Mouse (Mus musculus) intestine, embryonic 14.5 days (tissue): ENCODE data around the gene Rela. TPM values are rescaled to one million over a fixed set of nuclear protein-coding genes. Genes with fewer than 3 reads are reported as not detected.
A peak's percentile ranks its signal among the peaks of the same experiment; 100 is the strongest.

Experiments used
- ATAC-seq: fragments of 200-750 bp; cut with Nextera tagmentation; replicated peaks from 2 replicates; pipeline ENCODE4 v1.8.0; 2017; ENCODE audit warnings: low read depth, moderate number of reproducible peaks, moderate TSS enrichment, moderate library complexity; ENCODE audit not compliant: low FRiP score, low TSS enrichment
- DNase-seq: peaks from one replicate; pipeline ENCODE4 v3.0.0-alpha.2; 2018; ENCODE audit warnings: low spot score
- H3K27ac ChIP-seq: fragments of 300-500 bp; sonication (generic); 2 replicates; pipeline ENCODE4 v1.5.1; 2014; ENCODE audit warnings: low read depth, mild to moderate bottlenecking, control low read depth
- H3K27me3 ChIP-seq: fragments of 300-500 bp; sonication (generic); replicated peaks from 2 replicates; pipeline ENCODE4 v1.6.1; 2014; ENCODE audit warnings: low read length, control low read depth; ENCODE audit not compliant: control insufficient read depth, insufficient read depth
- H3K36me3 ChIP-seq: fragments of 300-500 bp; sonication (generic); 2 replicates; pipeline ENCODE4 v1.6.1; 2014; ENCODE audit warnings: low read length, control low read depth; ENCODE audit not compliant: control insufficient read depth, insufficient read depth
- H3K4me1 ChIP-seq: fragments of 300-500 bp; sonication (generic); replicated peaks from 2 replicates; pipeline ENCODE4 v1.6.1; 2014; ENCODE audit warnings: low read length, control low read depth, mixed read lengths; ENCODE audit not compliant: control insufficient read depth, insufficient read depth
- H3K4me2 ChIP-seq: fragments of 300-500 bp; sonication (generic); 2 replicates; pipeline ENCODE4 v1.6.1; 2014; ENCODE audit warnings: low read length
- H3K4me3 ChIP-seq: fragments of 300-500 bp; sonication (generic); 2 replicates; pipeline ENCODE4 v1.5.1; 2014; ENCODE audit warnings: low read depth, low read length, control low read depth, mixed read lengths
- H3K9ac ChIP-seq: fragments of 300-500 bp; sonication (generic); 2 replicates; pipeline ENCODE4 v1.6.1; 2014; ENCODE audit warnings: mild to moderate bottlenecking, low read length
- H3K9me3 ChIP-seq: fragments of 300-500 bp; sonication (generic); 2 replicates; pipeline ENCODE4 v1.6.1; 2016; ENCODE audit warnings: low read length, control low read depth; ENCODE audit not compliant: control insufficient read depth
- WGBS: fragments of 180-500 bp; shearing (Covaris S2); extraction: QIAGEN DNeasy Blood & Tissue Kit; methylation state at CpG from one replicate; pipeline ENCODE4 v1.1.7; 2014; 5-methylcytosine and 5-hydroxymethylcytosine counted together
- polyA plus RNA-seq: library from polyadenylated mRNA; unstranded; fragments of >200 nt; fragmentation: Nextera tagmentation; extraction: Ambion mirVana; gene quantifications from 2 replicates; pipeline ENCODE4 v1.2.1, GENCODE M21; 2014

Gene Rela
- polyA plus RNA-seq, 1 experiment from 2014 or later, result 46.7 TPM

- H3K4me3 ChIP-seq, result peak overlapping the region; percentile 36
- WGBS, result 9% methylated on average over 61 of the region's 62 CpGs
- H3K9me3 ChIP-seq, result no peaks in the 10 kb centered on the region
- H3K4me1 ChIP-seq, result peaks cover 9% of the 10 kb centered on the region
- no peak overlapping the region; the same call in 1 of the 2 replicates for H3K9ac ChIP-seq
- H3K4me2 ChIP-seq, result peak overlapping the region; percentile 68
- no peak overlapping the region for H3K27ac ChIP-seq
- H3K27me3 ChIP-seq, result peaks cover 12% of the 10 kb centered on the region
- DNase-seq, result peak; percentile 87
- ATAC-seq, result peak; percentile 71
- peaks cover 28% of the 10 kb centered on the region for H3K36me3 ChIP-seq
These were observed 16.9 kb downstream of the Rela start for GRCm38 (mm10) chr19:5653969-5654719.

- DNase-seq (peak; percentile 63), ATAC-seq (peak; percentile 10; the same call in 1 of the 2 replicates)
These were observed 17.5 kb downstream of the Rela start for GRCm38 (mm10) chr19:5654720-5655298.

GRCm38 (mm10) chr19:5660942-5661751 lies 23.9 kb downstream of the Rela start:
- Histone ChIP-seq H3K4me1 (peaks cover 15% of the 10 kb centered on the region), H3K27me3 (no peaks in the 10 kb centered on the region), H3K27ac (peak overlapping the region; percentile 36; the same call in 1 of the 2 replicates), H3K9ac (no peak overlapping the region), H3K4me2 (peak overlapping the region; percentile 26), H3K4me3 (no peak overlapping the region), H3K36me3 (peaks cover 41% of the 10 kb centered on the region), H3K9me3 (no peaks in the 10 kb centered on the region)
- WGBS, result 81% methylated on average over 16 of the region's 16 CpGs
- ATAC-seq (no peak), DNase-seq (no peak)

More at GRCm38 (mm10) chr19:5654720-5655298, 17.5 kb downstream of the Rela start:
- WGBS, result 12% methylated on average over 43 of the region's 43 CpGs
- peak overlapping the region; percentile 36 for H3K4me3 ChIP-seq
- H3K9me3 ChIP-seq, result no peaks in the 10 kb centered on the region
- no peak overlapping the region for H3K27ac ChIP-seq
- H3K9ac ChIP-seq, result no peak overlapping the region; the same call in 1 of the 2 replicates
- H3K4me2 ChIP-seq, result peak overlapping the region; percentile 68
- peaks cover 12% of the 10 kb centered on the region for H3K27me3 ChIP-seq
- 0 out of 2 replicates have a peak, but pooled peaks cover 7% of the 10 kb centered on the region for H3K4me1 ChIP-seq
- H3K36me3 ChIP-seq, result peaks cover 30% of the 10 kb centered on the region

GRCm38 (mm10) chr19:5662310-5662709 lies 25.0 kb downstream of the Rela start:
- peak overlapping the region; percentile 46 for H3K9ac ChIP-seq
- peak overlapping the region; percentile 76; the same call in 1 of the 2 replicates for H3K27ac ChIP-seq
- peak overlapping the region; percentile 56 for H3K4me3 ChIP-seq
- WGBS, result 71% methylated on average over 8 of the region's 8 CpGs
- H3K4me2 ChIP-seq, result peak overlapping the region; percentile 60
- ATAC-seq (no peak), DNase-seq (no peak)
- H3K9me3 ChIP-seq, result no peaks in the 10 kb centered on the region
- peaks cover 15% of the 10 kb centered on the region for H3K4me1 ChIP-seq
- H3K27me3 ChIP-seq, result no peaks in the 10 kb centered on the region
- peaks cover 52% of the 10 kb centered on the region for H3K36me3 ChIP-seq

- H3K36me3 ChIP-seq, result peaks cover 53% of the 10 kb centered on the region
- WGBS, result 2% methylated on average over 28 of the region's 32 CpGs
- ATAC-seq (peak; percentile 91), DNase-seq (peak; percentile 95)
- peak within 1 kb of the TSS; percentile 56 for H3K4me3 ChIP-seq
- peaks cover 15% of the 10 kb centered on the region for H3K4me1 ChIP-seq
- H3K9me3 ChIP-seq, result no peaks in the 10 kb centered on the region
- H3K27me3 ChIP-seq, result no peaks in the 10 kb centered on the region
- H3K27ac ChIP-seq, result peak within 1 kb of the TSS; percentile 76
- H3K4me2 ChIP-seq, result peak within 1 kb of the TSS; percentile 60
- H3K9ac ChIP-seq, result peak within 1 kb of the TSS; percentile 46
These were observed 26.0 kb downstream of the Rela start, which contains the start of gene Sipa1 for GRCm38 (mm10) chr19:5662981-5663913. Sipa1 (minus strand) TSS chr19:5663707.

- no peaks in the 10 kb centered on the region for H3K27me3 ChIP-seq
- no peak overlapping the region for H3K4me2 ChIP-seq
- DNase-seq (no peak), ATAC-seq (no peak)
- H3K27ac ChIP-seq, result no peak overlapping the region
- H3K36me3 ChIP-seq, result peaks cover 58% of the 10 kb centered on the region
- peaks cover 15% of the 10 kb centered on the region for H3K4me1 ChIP-seq
- H3K4me3 ChIP-seq, result no peak overlapping the region
- 88% methylated on average over 10 of the region's 10 CpGs for WGBS
- no peak overlapping the region for H3K9ac ChIP-seq
- H3K9me3 ChIP-seq, result no peaks in the 10 kb centered on the region
These were observed 27.5 kb downstream of the Rela start for GRCm38 (mm10) chr19:5664669-5665257.

- WGBS, result 81% methylated on average over 15 of the region's 15 CpGs
- DNase-seq (no peak), ATAC-seq (no peak)
These were observed 28.2 kb downstream of the Rela start for GRCm38 (mm10) chr19:5665465-5665864.

More at GRCm38 (mm10) chr19:5665465-5665864, 28.2 kb downstream of the Rela start:
- Histone ChIP-seq H3K4me3 (no peak overlapping the region), H3K9ac (no peak overlapping the region), H3K27ac (no peak overlapping the region), H3K4me1 (peaks cover 15% of the 10 kb centered on the region), H3K36me3 (peaks cover 52% of the 10 kb centered on the region), H3K27me3 (no peaks in the 10 kb centered on the region), H3K4me2 (no peak overlapping the region), H3K9me3 (no peaks in the 10 kb centered on the region)
